Mouse (Mus musculus): ENCODE measurements around the gene Gda. TPM values are rescaled to one million over a fixed set of nuclear protein-coding genes. Genes with fewer than 3 reads are reported as not detected.

The Gda gene
- total and polyA plus RNA-seq, 3 experiments, result not detected

DNA sequence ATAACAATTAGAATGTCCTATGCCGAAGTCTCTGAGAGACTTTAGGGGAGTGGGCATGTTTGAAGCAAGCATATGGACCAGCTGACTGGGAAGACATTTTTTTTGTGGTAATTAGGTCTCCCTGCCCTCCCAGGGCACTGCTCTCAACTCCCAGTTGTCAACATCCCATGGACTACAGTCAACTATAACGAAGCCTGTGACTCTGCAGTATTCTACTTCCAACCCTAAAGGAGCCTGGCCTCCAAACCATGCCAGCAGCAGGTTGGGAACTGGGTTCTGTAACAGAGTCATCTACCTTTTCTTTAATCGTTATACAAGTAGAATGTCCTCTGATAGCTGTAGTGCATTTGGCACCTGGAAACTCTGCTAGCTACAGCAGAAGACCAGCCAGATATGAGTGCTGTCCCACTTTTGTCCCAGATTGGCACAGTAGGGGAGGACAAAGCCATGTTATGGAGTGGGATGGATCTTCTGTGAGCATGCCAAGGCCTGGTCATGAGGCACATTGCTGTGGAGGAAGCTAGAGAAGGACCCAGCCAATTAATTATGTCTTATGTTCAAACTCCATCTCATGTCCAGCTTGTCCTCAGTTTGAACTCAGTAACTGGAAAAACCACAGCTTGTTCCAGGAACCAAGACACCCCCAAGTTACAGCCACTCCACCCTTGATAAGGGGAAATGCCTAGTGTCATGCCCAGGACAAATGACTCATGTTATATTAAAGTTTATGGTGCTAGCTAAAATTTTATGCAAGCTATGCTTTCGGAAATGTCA is 96.6 kb downstream of the Gda start:
- dilution Hi-C loops (cut with MboI; ENCODE audit: extremely low pct_ligation_motif_present, extremely low pct_unique_long_range_greater_than_20kb, low sequenced_read_pairs), result no loop called here
- H3K27me3 ChIP-seq (replicated peaks), result no peaks in the 10 kb centered on the region
- no peaks in the 10 kb centered on the region for H3K36me3 ChIP-seq (replicated peaks in 1 of 2; ENCODE audit: control insufficient read depth in 1 of 2, insufficient read depth in 1 of 2, low read length in 1 of 2)
- no peak for DNase-seq (ENCODE audit: extremely low read depth)
- TF ChIP-seq E2F4 (IDR thresholded peaks at IDR 0.05; ENCODE audit: insufficient replicate concordance, low read depth, low read length) (no peak), JUN (IDR thresholded peaks at IDR 0.05; ENCODE audit: insufficient read depth, low read depth, low read length) (no peak), TBP (conservative IDR thresholded peaks at IDR 0.05; ENCODE audit: low read depth, low read length) (no peak), BHLHE40 (IDR thresholded peaks at IDR 0.05; ENCODE audit: low read depth, low read length) (no peak), GABPA (IDR thresholded peaks at IDR 0.05; ENCODE audit: insufficient replicate concordance, low read depth, low read length) (no peak), CHD1 (IDR thresholded peaks at IDR 0.05; ENCODE audit: low read depth, low read length) (no peak), UBTF (IDR thresholded peaks at IDR 0.05; ENCODE audit: low read depth, low read length) (no peak), ZMIZ1 (IDR thresholded peaks at IDR 0.05; ENCODE audit: low read depth, low read length) (no peak), MAX (IDR thresholded peaks at IDR 0.05; ENCODE audit: low read length) (no peak), USF2 (conservative IDR thresholded peaks at IDR 0.05; ENCODE audit: low read depth, low read length) (no peak), KAT2A (IDR thresholded peaks at IDR 0.05; ENCODE audit: insufficient replicate concordance, low read length) (no peak), HCFC1 (IDR thresholded peaks at IDR 0.05; ENCODE audit: low read depth, low read length) (no peak), ETS1 (conservative IDR thresholded peaks at IDR 0.05; ENCODE audit: low read depth, low read length) (no peak), MEF2A (IDR thresholded peaks at IDR 0.05; ENCODE audit: borderline replicate concordance, low read depth, low read length) (no peak), RAD21 (IDR thresholded peaks at IDR 0.05; ENCODE audit: low read depth, low read length) (no peak), PAX5 (IDR thresholded peaks at IDR 0.05; ENCODE audit: low read length) (no peak), EP300 (IDR thresholded peaks at IDR 0.05; ENCODE audit: low read length) (no peak), POLR2AphosphoS2 (IDR thresholded peaks at IDR 0.05; ENCODE audit: low read depth, low read length) (no peak), MYC (IDR thresholded peaks at IDR 0.05; ENCODE audit: low read depth, low read length) (no peak)
- peaks cover 5 to 22% of the 10 kb centered on the region in 2 experiments; a peak in 3 of 4 replicates for H3K4me1 ChIP-seq (ENCODE audit: control insufficient read depth in 1 of 2, insufficient read depth in 2 of 2)
- no peak overlapping the region for H3K27ac ChIP-seq (ENCODE audit: insufficient read depth, low read depth)
- in situ Hi-C loops (cut with MboI; ENCODE audit: low pct_ligation_motif_present, low pct_unique_long_range_greater_than_20kb, low sequenced_read_pairs), result loop anchor here (10.0 kb wide), 4 partner anchors 128 to 368 kb away; partner anchors contain the start of genes 1110059E24Rik and Abhd17b
- no peak overlapping the region for H3K9ac ChIP-seq (ENCODE audit: insufficient read depth, low read depth)
- no peak overlapping the region for H3K4me3 ChIP-seq (replicated peaks in 1 of 3; ENCODE audit: low read depth in 2 of 3, low read length in 2 of 3, poor library complexity in 1 of 3)
- H3K79me2 ChIP-seq (replicated peaks; ENCODE audit: control insufficient read depth, extremely low read depth, insufficient read depth, poor library complexity, severe bottlenecking), result no peaks in the 10 kb centered on the region
- H3K9me3 ChIP-seq (replicated peaks; ENCODE audit: low read length), result no peaks in the 10 kb centered on the region
- no peak overlapping the region for H3K4me2 ChIP-seq (ENCODE audit: insufficient read depth, low read depth, poor library complexity, severe bottlenecking)

All from CH12.LX (cell line).